Mouse (Mus musculus) CD4-positive, CD25-positive, alpha-beta regulatory T cell, adult 2 months (primary cell): ENCODE data around the gene Mbd3.

Source experiments
- DNase-seq: peaks from one replicate; pipeline ENCODE4 v3.0.0-alpha.2; 2012; ENCODE audit warnings: low read depth, low spot score

The Mbd3 gene

DNA sequence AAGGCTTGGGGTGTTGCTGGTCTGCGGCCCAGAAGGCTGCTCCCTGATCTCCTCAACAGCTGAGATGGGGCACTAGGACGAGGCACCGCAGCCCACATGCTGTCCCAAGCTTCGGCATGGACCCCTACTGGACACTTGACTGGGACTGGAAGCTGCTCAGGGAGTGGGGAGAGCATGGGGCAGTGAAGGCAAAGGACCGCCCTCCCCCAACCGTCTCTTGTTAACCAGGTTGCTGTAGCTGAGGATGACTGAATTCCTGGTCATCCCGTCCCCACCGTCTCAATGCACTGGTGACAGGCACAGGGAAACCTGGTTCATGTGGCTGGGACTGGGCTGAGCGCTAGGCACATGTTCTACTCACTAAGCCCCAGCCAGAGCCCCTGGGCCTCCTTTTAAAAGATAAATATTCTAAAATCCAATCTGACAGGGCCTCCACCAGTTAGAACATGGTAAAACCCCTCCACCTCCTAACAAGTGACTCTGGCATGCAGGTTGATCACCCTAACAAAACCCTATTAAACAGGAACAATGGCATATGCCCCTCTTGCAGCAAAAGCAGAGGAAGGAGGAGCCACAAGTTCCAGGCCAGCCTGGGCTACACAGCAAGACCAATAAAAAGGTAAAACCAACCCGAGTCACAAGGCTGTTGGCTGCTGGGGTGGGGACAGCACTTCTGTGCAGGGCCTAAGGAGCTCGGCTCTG lies 2.4 kb downstream of the Mbd3 start:
- no peak for DNase-seq

DNA sequence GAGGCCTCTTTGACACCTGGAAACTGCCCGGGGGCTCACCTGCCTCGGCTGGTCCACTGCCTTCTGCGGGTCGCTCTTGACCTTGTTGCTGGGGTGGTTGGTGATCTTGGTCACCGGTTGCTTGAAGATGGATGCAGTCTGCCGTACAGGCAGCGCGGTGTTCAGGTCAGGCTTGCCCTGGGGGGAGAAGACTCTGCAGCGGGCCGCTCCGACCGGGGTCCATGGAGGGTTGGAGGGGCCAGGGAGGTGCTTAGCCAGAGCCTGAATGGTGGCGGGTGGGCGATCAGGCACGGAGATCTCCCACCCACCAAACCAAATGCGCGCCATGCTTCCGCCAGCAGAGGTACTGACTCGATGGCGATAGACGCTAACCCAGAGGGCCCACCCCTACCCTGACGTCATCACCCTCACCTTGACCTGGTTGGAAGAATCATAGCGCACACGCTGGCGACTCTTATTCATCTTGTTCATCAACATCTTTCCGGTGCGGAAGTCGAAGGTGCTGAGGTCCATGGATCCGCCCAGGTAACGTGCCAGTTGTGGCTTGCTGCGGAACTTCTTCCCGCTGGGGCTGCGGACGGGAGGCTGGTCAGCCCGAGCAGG lies 4.2 kb downstream of the Mbd3 start:
- no peak for DNase-seq

- no peak for DNase-seq
Measured at GRCm38 (mm10) chr10:80392687-80393086, 6.7 kb downstream of the Mbd3 start.

DNA sequence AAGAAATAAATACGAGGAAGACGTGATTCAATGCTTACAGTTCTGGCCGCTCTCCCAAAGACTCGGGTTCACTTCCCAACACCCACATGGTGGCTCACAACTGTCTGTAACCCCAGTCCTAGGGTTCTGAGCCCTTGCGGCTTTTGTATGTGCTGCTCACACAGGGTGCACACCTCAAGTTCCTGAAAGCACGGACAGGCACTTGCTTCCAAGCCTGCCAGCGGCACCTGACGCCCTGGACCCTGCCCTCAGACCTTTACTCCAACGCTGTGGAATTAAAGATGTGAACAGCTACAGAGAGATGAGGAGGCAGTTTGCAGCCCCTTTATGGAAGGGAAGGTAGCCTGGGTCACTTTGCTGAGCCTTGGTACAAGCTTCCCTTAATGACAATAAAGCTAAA lies 8.7 kb downstream of the Mbd3 start:
- DNase-seq: no peak

- no peak for DNase-seq
Measured at GRCm38 (mm10) chr10:80389185-80389708, 10.1 kb downstream of the Mbd3 start.

- DNase-seq: no peak
Measured at GRCm38 (mm10) chr10:80388731-80389130, 10.6 kb downstream of the Mbd3 start.

GRCm38 (mm10) chr10:80387522-80387959 lies 11.8 kb downstream of the Mbd3 start, which contains the start of gene Mex3d:
Mex3d (minus strand) TSS chr10:80387659.
- peak; percentile 96 for DNase-seq

- peak; percentile 51 for DNase-seq
Measured at GRCm38 (mm10) chr10:80386735-80387471, 12.4 kb downstream of the Mbd3 start.

GRCm38 (mm10) chr10:80385811-80386734 lies 13.3 kb downstream of the Mbd3 start:
- DNase-seq: no peak

- no peak for DNase-seq
Measured at GRCm38 (mm10) chr10:80385310-80385709, 14.0 kb downstream of the Mbd3 start.

DNA sequence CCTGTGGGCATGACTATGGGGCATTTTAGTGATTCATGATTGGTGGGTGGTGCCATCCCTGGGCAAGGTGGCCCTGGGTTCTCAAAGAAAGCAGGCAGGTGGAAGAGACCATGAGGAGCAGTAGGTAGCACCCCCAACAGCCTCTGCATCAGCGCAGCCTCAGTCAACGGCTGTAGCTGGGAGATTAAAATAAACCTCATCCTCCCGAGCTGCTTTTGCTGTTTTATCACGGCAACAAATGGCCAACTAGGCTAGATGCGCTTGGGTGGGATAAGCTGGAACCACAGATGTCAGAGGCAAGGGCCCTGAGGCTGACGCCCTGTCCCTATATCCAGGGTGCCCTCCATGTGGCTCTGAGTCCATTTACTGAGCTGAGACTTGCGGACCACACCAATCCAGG lies 14.6 kb downstream of the Mbd3 start:
- no peak for DNase-seq

- no peak for DNase-seq
Measured at GRCm38 (mm10) chr10:80384115-80384639, 15.2 kb downstream of the Mbd3 start.

DNA sequence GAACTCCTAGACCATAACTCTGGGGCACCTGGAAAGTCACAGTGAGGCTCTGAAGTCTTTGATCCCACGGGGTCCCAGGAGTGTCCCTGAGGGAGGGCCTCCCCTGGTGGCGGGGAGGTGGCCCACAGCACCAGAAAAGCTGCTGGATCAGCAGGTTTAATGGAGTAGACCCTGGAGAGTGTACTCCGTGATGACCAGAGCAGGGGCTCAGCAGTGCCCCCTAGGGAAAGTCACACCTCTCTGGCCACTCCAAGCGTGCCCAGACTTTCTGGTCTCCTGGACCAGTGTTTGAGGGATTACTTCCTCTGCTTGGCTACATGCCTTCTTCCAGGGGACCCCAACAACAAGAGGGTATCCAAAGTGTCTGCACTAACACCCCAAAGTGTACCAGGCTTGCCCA lies 15.9 kb downstream of the Mbd3 start:
- DNase-seq: no peak

- DNase-seq: no peak
Measured at GRCm38 (mm10) chr10:80382641-80383365, 16.5 kb downstream of the Mbd3 start.

DNA sequence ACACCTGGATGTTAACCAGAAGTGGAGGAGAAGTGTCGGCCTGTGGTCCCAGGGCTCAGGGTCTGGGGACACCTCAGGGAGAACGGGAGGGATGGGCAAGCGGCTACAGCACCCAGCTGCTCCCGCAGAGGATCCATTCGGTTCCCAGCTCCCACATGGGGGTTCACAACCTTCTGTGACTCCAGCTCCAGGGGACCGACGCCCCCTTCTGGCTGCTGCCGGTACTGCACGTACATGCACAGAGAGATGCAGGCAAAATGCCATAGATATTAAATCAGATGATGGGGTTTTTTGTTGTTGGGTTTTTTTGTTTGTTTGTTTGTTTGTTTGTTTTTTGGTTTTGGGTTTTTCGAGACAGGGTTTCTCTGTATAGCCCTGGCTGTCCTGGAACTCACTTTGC lies 21.6 kb downstream of the Mbd3 start:
- DNase-seq: peak; percentile 67

- DNase-seq: peak; percentile 96
Measured at GRCm38 (mm10) chr10:80376160-80376559, 23.2 kb downstream of the Mbd3 start.

- peak; percentile 67 for DNase-seq
Measured at GRCm38 (mm10) chr10:80374063-80374462, 25.3 kb downstream of the Mbd3 start.

GRCm38 (mm10) chr10:80372706-80373105 lies 26.6 kb downstream of the Mbd3 start:
- DNase-seq: no peak

DNA sequence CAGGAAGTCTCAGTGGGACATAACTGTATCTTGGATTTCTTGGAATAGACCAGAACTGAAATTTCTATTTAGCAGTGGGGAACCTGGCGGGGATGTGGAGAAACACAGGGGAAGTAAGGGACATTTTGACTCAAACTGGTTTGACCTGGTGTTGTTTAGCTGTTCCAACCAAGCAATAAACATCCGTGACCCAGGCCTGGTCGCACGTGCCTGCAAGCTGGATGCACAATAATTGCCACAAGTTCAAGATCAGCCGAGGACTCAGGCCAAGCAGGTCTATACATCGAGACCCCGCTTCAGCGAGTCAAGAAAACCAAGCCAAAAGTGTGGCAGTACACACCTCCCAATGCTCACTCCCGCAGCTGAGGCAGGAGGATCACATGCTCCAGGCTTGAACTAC lies 27.4 kb downstream of the Mbd3 start:
- no peak for DNase-seq

DNA sequence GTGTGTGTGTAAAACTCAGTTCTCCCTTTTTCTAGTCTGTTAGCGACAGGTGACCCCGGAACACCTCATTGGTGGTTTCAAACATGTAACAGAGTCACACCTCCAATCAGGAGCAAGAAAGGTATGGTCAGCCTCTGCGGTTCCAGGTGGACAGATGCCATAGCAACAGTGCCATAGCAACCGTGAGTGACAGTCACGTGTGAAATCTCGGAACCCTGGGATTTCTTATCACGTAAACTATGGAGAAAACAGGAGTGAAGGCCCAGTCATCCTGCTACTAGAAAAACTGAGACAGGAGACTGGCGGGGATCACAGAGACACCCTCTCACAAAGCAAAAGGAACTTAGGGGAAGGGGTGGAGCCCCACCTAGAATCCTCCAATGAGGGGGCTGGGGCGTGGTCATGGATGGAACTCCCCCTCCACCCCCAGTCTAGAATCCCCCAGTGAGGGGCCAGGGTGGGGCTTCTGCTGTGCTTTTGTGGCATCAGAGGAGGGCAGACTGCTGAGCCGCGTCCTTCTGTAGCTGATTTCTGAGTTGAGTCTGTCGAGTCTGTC lies 27.9 kb downstream of the Mbd3 start:
- DNase-seq: peak; percentile 61
